Mouse (Mus musculus) liver, embryonic 13.5 days (tissue): ENCODE results near the gene Gsta1. TPM values are rescaled to one million over a fixed set of nuclear protein-coding genes. Genes with fewer than 3 reads are reported as not detected.
"Not testable (repeated sequence)": the region's sequence is repeated elsewhere in the genome, so short reads cannot be mapped to it uniquely, and the experiment has no call there.

ENCODE experiments used
- ATAC-seq: fragments of 200-750 bp; cut with Nextera tagmentation; 2 replicates; pipeline ENCODE4 v1.8.0; 2017; ENCODE audit warnings: low read depth, mild to moderate bottlenecking, moderate number of reproducible peaks, moderate library complexity
- DNase-seq: peaks from one replicate; pipeline ENCODE4 v3.0.0; 2022
- H3K27ac ChIP-seq: fragments of 300-500 bp; sonication (generic); 2 replicates; pipeline ENCODE4 v1.5.1; 2015; ENCODE audit warnings: moderate library complexity, mild to moderate bottlenecking, inconsistent platforms
- H3K27me3 ChIP-seq: fragments of 300-500 bp; sonication (generic); 2 replicates; pipeline ENCODE4 v1.6.1; 2015; ENCODE audit warnings: mild to moderate bottlenecking, inconsistent platforms
- H3K36me3 ChIP-seq: fragments of 300-500 bp; sonication (generic); 2 replicates; pipeline ENCODE4 v1.6.1; 2015; ENCODE audit warnings: mild to moderate bottlenecking, inconsistent platforms
- H3K4me1 ChIP-seq: fragments of 300-500 bp; sonication (generic); replicated peaks from 2 replicates; pipeline ENCODE4 v1.6.1; 2015; ENCODE audit warnings: inconsistent platforms
- H3K4me2 ChIP-seq: fragments of 300-500 bp; sonication (generic); 2 replicates; pipeline ENCODE4 v1.6.1; 2015; ENCODE audit warnings: inconsistent platforms, mild to moderate bottlenecking, moderate library complexity
- H3K4me3 ChIP-seq: fragments of 300-500 bp; sonication (generic); replicated peaks from 2 replicates; pipeline ENCODE4 v1.5.1; 2015; ENCODE audit warnings: mild to moderate bottlenecking, inconsistent platforms
- H3K9ac ChIP-seq: fragments of 300-500 bp; sonication (generic); 2 replicates; pipeline ENCODE4 v1.6.1; 2015; ENCODE audit warnings: mild to moderate bottlenecking, inconsistent platforms
- H3K9me3 ChIP-seq: fragments of 300-500 bp; sonication (generic); replicated peaks from 2 replicates; pipeline ENCODE4 v1.6.1; 2016; ENCODE audit warnings: inconsistent platforms
- WGBS: fragments of 180-500 bp; shearing (Covaris S2); methylation state at CpG from one replicate; pipeline ENCODE4 v1.1.7; 2015; ENCODE audit not compliant: insufficient replicate concordance; 5-methylcytosine and 5-hydroxymethylcytosine counted together
- polyA plus RNA-seq: library from polyadenylated mRNA; unstranded; fragments of >200 nt; fragmentation: Nextera tagmentation; extraction: Ambion mirVana; gene quantifications from 2 replicates; pipeline ENCODE4 v1.2.1, GENCODE M21; 2015

Gene Gsta1
- polyA plus RNA-seq, 1 experiment from 2014 or later = not detected

GRCm38 (mm10) chr9:78210079-78210478 is 20.4 kb upstream of the Gsta1 start:
- Histone ChIP-seq H3K4me3 (no peak overlapping the region), H3K9me3 (no peaks in the 10 kb centered on the region), H3K27ac (no peak overlapping the region), H3K4me1 (peaks cover 7% of the 10 kb centered on the region), H3K9ac (no peak overlapping the region), H3K27me3 (no peaks in the 10 kb centered on the region), H3K4me2 (no peak overlapping the region), H3K36me3 (0 out of 2 replicates have a peak, but pooled peaks cover 2% of the 10 kb centered on the region)
- DNase-seq (no peak), ATAC-seq (no peak)
- 67% methylated on average over 3 of the region's 3 CpGs for WGBS

- H3K9me3 ChIP-seq = no peaks in the 10 kb centered on the region
- H3K36me3 ChIP-seq = 0 out of 2 replicates have a peak, but pooled peaks cover 2% of the 10 kb centered on the region
- ATAC-seq (no peak), DNase-seq (no peak)
- H3K4me3 ChIP-seq = no peak overlapping the region
- 75% methylated on average over 2 of the region's 2 CpGs for WGBS
- no peak overlapping the region for H3K9ac ChIP-seq
- H3K27me3 ChIP-seq = no peaks in the 10 kb centered on the region
- H3K4me2 ChIP-seq = no peak overlapping the region
- no peak overlapping the region for H3K27ac ChIP-seq
- H3K4me1 ChIP-seq = peaks cover 7% of the 10 kb centered on the region
These were observed 19.6 kb upstream of the Gsta1 start for GRCm38 (mm10) chr9:78210821-78211220.

- H3K27ac ChIP-seq = no peak overlapping the region
- peaks cover 7% of the 10 kb centered on the region for H3K4me1 ChIP-seq
- no peak overlapping the region for H3K4me2 ChIP-seq
- WGBS = 76% methylated on average over 3 of the region's 3 CpGs
- DNase-seq = no peak
- 0 out of 2 replicates have a peak, but pooled peaks cover 2% of the 10 kb centered on the region for H3K36me3 ChIP-seq
- ATAC-seq = no peak
- H3K9ac ChIP-seq = no peak overlapping the region
- H3K27me3 ChIP-seq = no peaks in the 10 kb centered on the region
- no peaks in the 10 kb centered on the region for H3K9me3 ChIP-seq
- H3K4me3 ChIP-seq = no peak overlapping the region
These were observed 18.9 kb upstream of the Gsta1 start for GRCm38 (mm10) chr9:78211521-78211920.

GRCm38 (mm10) chr9:78212341-78213049 is 18.0 kb upstream of the Gsta1 start:
- H3K9ac ChIP-seq = no peak overlapping the region
- no peak overlapping the region for H3K27ac ChIP-seq
- DNase-seq (no peak), ATAC-seq (peak; percentile 29; the same call in 1 of the 2 replicates)
- H3K4me2 ChIP-seq = no peak overlapping the region
- peaks cover 12% of the 10 kb centered on the region for H3K4me1 ChIP-seq
- H3K27me3 ChIP-seq = no peaks in the 10 kb centered on the region
- WGBS = 37% methylated on average over 7 of the region's 7 CpGs
- H3K36me3 ChIP-seq = 0 out of 2 replicates have a peak, but pooled peaks cover 2% of the 10 kb centered on the region
- no peak overlapping the region for H3K4me3 ChIP-seq
- H3K9me3 ChIP-seq = no peaks in the 10 kb centered on the region

GRCm38 (mm10) chr9:78217074-78217473 is 13.4 kb upstream of the Gsta1 start:
- WGBS = 47% methylated on average over 4 of the region's 4 CpGs
- no peak for ATAC-seq
- Histone ChIP-seq H3K4me3 (no peak overlapping the region), H3K4me2 (no peak overlapping the region), H3K4me1 (peaks cover 12% of the 10 kb centered on the region), H3K9me3 (no peaks in the 10 kb centered on the region), H3K36me3 (no peaks in the 10 kb centered on the region), H3K27ac (no peak overlapping the region), H3K9ac (no peak overlapping the region), H3K27me3 (no peaks in the 10 kb centered on the region)
- no peak for DNase-seq

GRCm38 (mm10) chr9:78222616-78223015 is 7.8 kb upstream of the Gsta1 start:
- no peak for DNase-seq
- no peak overlapping the region for H3K27ac ChIP-seq
- no peaks in the 10 kb centered on the region for H3K9me3 ChIP-seq
- no peak for ATAC-seq
- WGBS = 44% methylated on average over 8 of the region's 8 CpGs
- H3K4me1 ChIP-seq = no peaks in the 10 kb centered on the region; the same call in 1 of the 2 replicates
- H3K9ac ChIP-seq = no peak overlapping the region
- H3K36me3 ChIP-seq = no peaks in the 10 kb centered on the region
- H3K4me3 ChIP-seq = no peak overlapping the region
- H3K4me2 ChIP-seq = no peak overlapping the region
- H3K27me3 ChIP-seq = no peaks in the 10 kb centered on the region

- Histone ChIP-seq H3K36me3 (no peaks in the 10 kb centered on the region), H3K4me3 (no peak overlapping the region), H3K9ac (no peak overlapping the region), H3K4me1 (no peaks in the 10 kb centered on the region; the same call in 1 of the 2 replicates), H3K27ac (no peak overlapping the region), H3K4me2 (no peak overlapping the region), H3K27me3 (no peaks in the 10 kb centered on the region), H3K9me3 (no peaks in the 10 kb centered on the region)
- WGBS = 65% methylated on average over 10 of the region's 10 CpGs
- DNase-seq (no peak), ATAC-seq (no peak)
These were observed 7.1 kb upstream of the Gsta1 start for GRCm38 (mm10) chr9:78223221-78223902.

GRCm38 (mm10) chr9:78224418-78224817 is 6.0 kb upstream of the Gsta1 start:
- Histone ChIP-seq H3K9me3 (no peaks in the 10 kb centered on the region), H3K4me2 (no peak overlapping the region), H3K4me1 (no peaks in the 10 kb centered on the region; the same call in 1 of the 2 replicates), H3K4me3 (no peak overlapping the region), H3K27me3 (no peaks in the 10 kb centered on the region), H3K27ac (no peak overlapping the region), H3K9ac (no peak overlapping the region), H3K36me3 (no peaks in the 10 kb centered on the region)
- ATAC-seq = no peak
- DNase-seq = no peak
- 73% methylated on average over 2 of the region's 2 CpGs for WGBS

- H3K27me3 ChIP-seq = no peaks in the 10 kb centered on the region
- DNase-seq = no peak
- no peaks in the 10 kb centered on the region; the same call in 1 of the 2 replicates for H3K4me1 ChIP-seq
These were observed 5.2 kb upstream of the Gsta1 start for GRCm38 (mm10) chr9:78225304-78225703.

GRCm38 (mm10) chr9:78228122-78228521 is 2.3 kb upstream of the Gsta1 start:
- DNase-seq = no peak
- WGBS = 58% methylated on average over 2 of the region's 2 CpGs
- ATAC-seq = no peak
- Histone ChIP-seq H3K4me3 (no peak overlapping the region), H3K4me2 (no peak overlapping the region), H3K4me1 (no peaks in the 10 kb centered on the region; the same call in 1 of the 2 replicates), H3K36me3 (no peaks in the 10 kb centered on the region), H3K27me3 (no peaks in the 10 kb centered on the region), H3K9ac (no peak overlapping the region), H3K27ac (no peak overlapping the region), H3K9me3 (no peaks in the 10 kb centered on the region)

More at GRCm38 (mm10) chr9:78225304-78225703, 5.2 kb upstream of the Gsta1 start:
- H3K4me3 ChIP-seq = no peak overlapping the region
- no peaks in the 10 kb centered on the region for H3K9me3 ChIP-seq
- H3K9ac ChIP-seq = no peak overlapping the region
- no peak overlapping the region for H3K4me2 ChIP-seq
- H3K36me3 ChIP-seq = no peaks in the 10 kb centered on the region
- H3K27ac ChIP-seq = no peak overlapping the region
- WGBS = 44% methylated on average over 11 of the region's 11 CpGs
- no peak for ATAC-seq

- not testable (repeated sequence) for H3K4me2 ChIP-seq, H3K9me3 ChIP-seq, H3K27me3 ChIP-seq, H3K27ac ChIP-seq, H3K9ac ChIP-seq, H3K4me1 ChIP-seq, H3K4me3 ChIP-seq, DNase-seq, H3K36me3 ChIP-seq, ATAC-seq
- 42% methylated on average over 3 of the region's 3 CpGs for WGBS
These were observed 798 bp upstream of the Gsta1 start for GRCm38 (mm10) chr9:78229658-78230057.
